Mouse (Mus musculus) midbrain, embryonic 16.5 days (tissue): ENCODE measurements around the gene Nek9. TPM values are rescaled to one million over a fixed set of nuclear protein-coding genes. Genes with fewer than 3 reads are reported as not detected.

Experiments used
- ATAC-seq: fragments of 200-750 bp; cut with Nextera tagmentation; 2 replicates; pipeline ENCODE4 v1.8.0; 2017; ENCODE audit warnings: moderate TSS enrichment
- H3K27ac ChIP-seq: fragments of 300-500 bp; sonication (generic); 2 replicates; pipeline ENCODE4 v1.5.1; 2014; ENCODE audit warnings: mild to moderate bottlenecking, low read length, mixed read lengths
- H3K27me3 ChIP-seq: fragments of 300-500 bp; sonication (generic); 2 replicates; pipeline ENCODE4 v1.6.1; 2014; ENCODE audit warnings: low read depth, low read length, mixed read lengths; ENCODE audit not compliant: control insufficient read depth, insufficient read depth
- H3K36me3 ChIP-seq: fragments of 300-500 bp; sonication (generic); 2 replicates; pipeline ENCODE4 v1.6.1; 2014; ENCODE audit warnings: mild to moderate bottlenecking, low read length, moderate library complexity, mixed read lengths; ENCODE audit not compliant: control insufficient read depth, insufficient read depth
- H3K4me1 ChIP-seq: fragments of 300-500 bp; sonication (generic); 2 replicates; pipeline ENCODE4 v1.6.1; 2014; ENCODE audit warnings: mild to moderate bottlenecking, low read length, mixed read lengths; ENCODE audit not compliant: control insufficient read depth, insufficient read depth
- H3K4me2 ChIP-seq: fragments of 300-500 bp; sonication (generic); 2 replicates; pipeline ENCODE4 v1.6.1; 2014; ENCODE audit warnings: mild to moderate bottlenecking, low read length, mixed read lengths
- H3K4me3 ChIP-seq: fragments of 300-500 bp; sonication (generic); 2 replicates; pipeline ENCODE4 v1.5.1; 2014; ENCODE audit warnings: low read depth, mild to moderate bottlenecking, low read length, moderate library complexity, mixed read lengths
- H3K9ac ChIP-seq: fragments of 300-500 bp; sonication (generic); 2 replicates; pipeline ENCODE4 v1.6.1; 2014; ENCODE audit warnings: low read depth, low read length, mixed read lengths
- H3K9me3 ChIP-seq: fragments of 300-500 bp; sonication (generic); replicated peaks from 2 replicates; pipeline ENCODE4 v1.6.1; 2014; ENCODE audit warnings: mild to moderate bottlenecking, low read length, mixed read lengths; ENCODE audit not compliant: control insufficient read depth, poor library complexity, severe bottlenecking
- WGBS: fragments of 180-500 bp; shearing (Covaris S2); extraction: QIAGEN DNeasy Blood & Tissue Kit; methylation state at CpG from one replicate; pipeline ENCODE4 v1.1.7; 2014; 5-methylcytosine and 5-hydroxymethylcytosine counted together
- polyA plus RNA-seq: library from polyadenylated mRNA; unstranded; fragments of >200 nt; fragmentation: Nextera tagmentation; extraction: Ambion mirVana; gene quantifications from 2 replicates; pipeline ENCODE4 v1.2.1, GENCODE M21; 2015

Nek9 gene
- polyA plus RNA-seq, 1 experiment from 2014 or later = 10.2 TPM

- peak overlapping the region; percentile 64 for H3K4me2 ChIP-seq
- H3K4me1 ChIP-seq = peaks cover 4% of the 10 kb centered on the region; the same call in 1 of the 2 replicates
- no peaks in the 10 kb centered on the region for H3K9me3 ChIP-seq
- H3K36me3 ChIP-seq = no peaks in the 10 kb centered on the region
- 56% methylated on average over 3 of the region's 3 CpGs for WGBS
- ATAC-seq = 0 out of 2 replicates have a peak, but pooled peaks have one; percentile 33
- no peaks in the 10 kb centered on the region for H3K27me3 ChIP-seq
- H3K9ac ChIP-seq = peak overlapping the region; percentile 73
- peak overlapping the region; percentile 48 for H3K4me3 ChIP-seq
- H3K27ac ChIP-seq = peak overlapping the region; percentile 84
Observed at GRCm38 (mm10) chr12:85269821-85270220, 69.3 kb downstream of the Nek9 start.

GRCm38 (mm10) chr12:85266248-85266647 is 72.9 kb downstream of the Nek9 start:
- Histone ChIP-seq H3K4me3 (no peak overlapping the region), H3K4me2 (no peak overlapping the region), H3K9me3 (no peaks in the 10 kb centered on the region), H3K9ac (no peak overlapping the region), H3K36me3 (no peaks in the 10 kb centered on the region), H3K27ac (no peak overlapping the region), H3K4me1 (peaks cover 4% of the 10 kb centered on the region; the same call in 1 of the 2 replicates), H3K27me3 (no peaks in the 10 kb centered on the region)
- no peak for ATAC-seq
- 96% methylated on average over 3 of the region's 3 CpGs for WGBS

GRCm38 (mm10) chr12:85264940-85265339 is 74.2 kb downstream of the Nek9 start:
- no peak for ATAC-seq
- no peak overlapping the region for H3K4me3 ChIP-seq
- 75% methylated on average over 7 of the region's 7 CpGs for WGBS
- H3K9me3 ChIP-seq = no peaks in the 10 kb centered on the region
- no peaks in the 10 kb centered on the region for H3K27me3 ChIP-seq
- peaks cover 2% of the 10 kb centered on the region; the same call in 1 of the 2 replicates for H3K4me1 ChIP-seq
- H3K27ac ChIP-seq = no peak overlapping the region
- H3K4me2 ChIP-seq = no peak overlapping the region
- no peak overlapping the region for H3K9ac ChIP-seq
- H3K36me3 ChIP-seq = no peaks in the 10 kb centered on the region

- no peaks in the 10 kb centered on the region for H3K9me3 ChIP-seq
- no peak overlapping the region for H3K27ac ChIP-seq
- no peaks in the 10 kb centered on the region for H3K27me3 ChIP-seq
- no peak overlapping the region for H3K9ac ChIP-seq
- H3K4me3 ChIP-seq = no peak overlapping the region
- H3K4me1 ChIP-seq = no peaks in the 10 kb centered on the region
- no peak overlapping the region for H3K4me2 ChIP-seq
- 84% methylated on average over 8 of the region's 8 CpGs for WGBS
- no peak for ATAC-seq
- H3K36me3 ChIP-seq = no peaks in the 10 kb centered on the region
Observed at GRCm38 (mm10) chr12:85264531-85264930, 74.6 kb downstream of the Nek9 start.

GRCm38 (mm10) chr12:85263190-85263589 is 76.0 kb downstream of the Nek9 start:
- H3K27ac ChIP-seq = no peak overlapping the region
- WGBS = 84% methylated on average over 5 of the region's 5 CpGs
- ATAC-seq = no peak
- no peaks in the 10 kb centered on the region for H3K9me3 ChIP-seq
- no peaks in the 10 kb centered on the region for H3K4me1 ChIP-seq
- no peak overlapping the region for H3K4me3 ChIP-seq
- no peak overlapping the region for H3K9ac ChIP-seq
- no peak overlapping the region for H3K4me2 ChIP-seq
- no peaks in the 10 kb centered on the region for H3K36me3 ChIP-seq
- no peaks in the 10 kb centered on the region for H3K27me3 ChIP-seq

- H3K36me3 ChIP-seq = no peaks in the 10 kb centered on the region
- no peak overlapping the region for H3K4me3 ChIP-seq
- no peaks in the 10 kb centered on the region for H3K4me1 ChIP-seq
- no peak overlapping the region for H3K9ac ChIP-seq
- no peaks in the 10 kb centered on the region for H3K9me3 ChIP-seq
- H3K27me3 ChIP-seq = no peaks in the 10 kb centered on the region
- no peak overlapping the region for H3K4me2 ChIP-seq
- no peak overlapping the region for H3K27ac ChIP-seq
- WGBS = 52% methylated on average over 10 of the region's 10 CpGs
- ATAC-seq = no peak
Observed at GRCm38 (mm10) chr12:85262489-85262888, 76.7 kb downstream of the Nek9 start.

- 87% methylated on average over 7 of the region's 7 CpGs for WGBS
- Histone ChIP-seq H3K4me2 (no peak overlapping the region), H3K27me3 (no peaks in the 10 kb centered on the region), H3K27ac (no peak overlapping the region), H3K9ac (no peak overlapping the region), H3K4me3 (no peak overlapping the region), H3K9me3 (no peaks in the 10 kb centered on the region), H3K36me3 (no peaks in the 10 kb centered on the region), H3K4me1 (no peaks in the 10 kb centered on the region)
- no peak for ATAC-seq
Observed at GRCm38 (mm10) chr12:85257008-85257639, 82.0 kb downstream of the Nek9 start.

- ATAC-seq = no peak
- H3K27me3 ChIP-seq = no peaks in the 10 kb centered on the region
- no peaks in the 10 kb centered on the region for H3K4me1 ChIP-seq
- no peaks in the 10 kb centered on the region for H3K36me3 ChIP-seq
- H3K27ac ChIP-seq = no peak overlapping the region
- H3K4me3 ChIP-seq = no peak overlapping the region
- H3K9me3 ChIP-seq = no peaks in the 10 kb centered on the region
- no peak overlapping the region for H3K4me2 ChIP-seq
- no peak overlapping the region for H3K9ac ChIP-seq
- 80% methylated on average over 7 of the region's 7 CpGs for WGBS
Observed at GRCm38 (mm10) chr12:85256074-85256751, 82.9 kb downstream of the Nek9 start.

GRCm38 (mm10) chr12:85252083-85252482 is 87.1 kb downstream of the Nek9 start:
- no peak overlapping the region for H3K27ac ChIP-seq
- WGBS = 90% methylated on average over 3 of the region's 3 CpGs
- H3K4me3 ChIP-seq = no peak overlapping the region
- H3K27me3 ChIP-seq = no peaks in the 10 kb centered on the region
- no peak overlapping the region for H3K4me2 ChIP-seq
- H3K4me1 ChIP-seq = no peaks in the 10 kb centered on the region
- peaks cover 4% of the 10 kb centered on the region; the same call in 1 of the 2 replicates for H3K9me3 ChIP-seq
- H3K36me3 ChIP-seq = peaks cover 3% of the 10 kb centered on the region; the same call in 1 of the 2 replicates
- H3K9ac ChIP-seq = no peak overlapping the region
- ATAC-seq = no peak
